Mouse (Mus musculus) T-helper 1 cell (primary cell): ENCODE results near the gene Fem1b.
"Not testable (repeated sequence)": the region's sequence is repeated elsewhere in the genome, so short reads cannot be mapped to it uniquely, and the experiment has no call there.

Experiments used
- in situ Hi-C: fragments of 300-600 bp; cut with MboI, MseI; formaldehyde crosslinking; loops from one replicate; pipeline ENCODE4 v1.15.1; 2025; ENCODE audit warnings: high pct_unique_total_duplicates

Fem1b gene

DNA sequence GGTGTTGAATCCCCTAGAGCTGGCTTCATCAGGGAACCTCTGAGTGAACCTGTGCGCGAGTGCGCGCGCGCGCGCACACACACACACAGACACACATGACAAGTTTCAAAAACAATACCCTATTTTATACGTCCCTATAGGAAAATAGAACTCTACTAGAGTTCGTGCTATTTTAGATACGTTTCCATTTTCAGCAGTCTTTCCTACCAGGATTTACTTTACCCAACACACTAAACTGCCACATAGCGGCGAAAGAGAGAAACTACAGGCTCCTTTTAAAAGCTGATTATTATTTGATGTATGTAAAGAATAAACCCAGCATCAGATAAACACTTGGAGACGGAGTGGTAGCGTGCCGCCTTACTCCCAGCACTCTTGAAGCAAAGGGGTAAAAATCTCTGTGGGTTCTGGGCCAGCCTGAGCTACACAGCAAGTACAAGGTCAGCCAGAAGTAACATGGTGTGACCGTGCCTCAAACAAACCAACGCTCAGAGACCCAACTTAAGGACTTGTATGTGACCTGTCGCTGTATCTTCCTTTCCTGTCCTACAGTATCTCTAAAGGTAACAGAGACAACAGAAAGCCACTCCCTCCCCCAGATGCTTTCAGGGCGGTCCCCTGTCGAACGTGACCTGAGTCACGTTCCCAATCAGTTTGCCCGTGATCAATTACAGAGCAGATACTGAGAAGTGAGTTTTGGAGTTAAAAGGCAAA, 16.4 kb upstream of the Fem1b start:
- in situ Hi-C loops = no loop called here

DNA sequence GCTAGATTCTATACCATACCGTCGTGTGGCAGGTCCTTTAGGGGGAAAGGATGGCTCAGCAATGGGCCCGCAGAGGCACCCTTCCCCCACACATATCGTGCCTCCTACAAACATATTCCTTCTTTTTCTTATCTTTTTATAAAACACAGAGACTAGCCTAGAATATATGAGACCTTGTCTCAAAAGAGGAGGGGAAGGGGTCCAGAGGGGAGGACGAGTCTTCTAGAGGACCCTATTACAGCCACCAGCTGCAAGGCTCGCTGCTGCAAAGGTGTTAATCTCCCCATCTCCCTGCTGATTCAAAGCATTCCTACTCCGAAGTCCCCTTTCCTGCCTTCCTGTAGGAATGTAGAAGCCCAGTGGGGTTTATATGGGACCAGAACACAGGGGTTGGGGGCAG, 14.7 kb upstream of the Fem1b start:
- in situ Hi-C loops = no loop called here

DNA sequence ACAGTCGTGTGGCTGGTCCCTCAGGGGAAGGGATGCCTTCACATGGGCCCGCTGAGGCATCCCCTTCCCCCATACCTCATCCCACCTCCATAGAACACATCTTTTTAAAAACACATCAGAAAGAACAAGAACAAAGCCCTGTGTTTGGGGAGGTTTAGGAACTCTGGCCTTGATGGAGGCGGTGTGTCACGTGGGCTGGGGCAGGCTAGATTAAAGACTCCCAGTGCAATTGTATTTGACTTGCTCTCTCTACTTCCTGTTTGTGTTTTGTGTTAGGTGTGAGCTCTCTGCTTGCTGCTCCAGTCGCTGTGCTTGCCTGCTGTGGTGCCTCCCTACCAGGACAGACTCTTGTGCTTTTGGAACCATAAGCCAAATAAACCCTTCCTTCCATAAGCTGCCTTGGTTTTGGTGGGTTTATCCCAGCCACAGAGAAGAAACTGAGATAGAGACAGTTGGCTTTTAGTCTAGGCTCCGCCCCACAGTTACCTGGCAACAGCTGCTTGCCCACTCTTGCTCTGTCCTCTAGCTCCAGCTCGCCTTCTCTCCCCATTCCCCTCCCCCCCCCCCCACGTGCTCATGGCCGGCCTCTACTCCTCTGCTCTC, 14.2 kb upstream of the Fem1b start:
- in situ Hi-C loops = no loop called here

DNA sequence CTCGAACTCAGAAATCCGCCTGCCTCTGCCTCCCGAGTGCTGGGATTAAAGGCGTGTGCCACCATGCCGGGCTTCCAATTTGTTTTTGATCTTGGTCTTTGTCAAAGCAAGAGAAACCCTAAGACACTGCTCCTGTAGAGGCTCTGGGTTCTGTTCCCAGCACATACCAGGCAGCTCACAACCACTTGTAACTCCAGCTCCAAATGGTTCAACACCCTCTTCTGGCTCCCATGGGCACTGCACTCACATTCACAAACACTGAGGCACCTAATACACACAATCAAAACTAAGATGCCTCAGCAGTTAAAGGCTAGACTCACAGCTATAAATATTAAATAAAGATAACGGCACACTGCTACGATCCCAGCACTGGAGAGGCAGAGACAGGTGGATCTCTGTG, 10.1 kb upstream of the Fem1b start:
- in situ Hi-C loops = no loop called here

DNA sequence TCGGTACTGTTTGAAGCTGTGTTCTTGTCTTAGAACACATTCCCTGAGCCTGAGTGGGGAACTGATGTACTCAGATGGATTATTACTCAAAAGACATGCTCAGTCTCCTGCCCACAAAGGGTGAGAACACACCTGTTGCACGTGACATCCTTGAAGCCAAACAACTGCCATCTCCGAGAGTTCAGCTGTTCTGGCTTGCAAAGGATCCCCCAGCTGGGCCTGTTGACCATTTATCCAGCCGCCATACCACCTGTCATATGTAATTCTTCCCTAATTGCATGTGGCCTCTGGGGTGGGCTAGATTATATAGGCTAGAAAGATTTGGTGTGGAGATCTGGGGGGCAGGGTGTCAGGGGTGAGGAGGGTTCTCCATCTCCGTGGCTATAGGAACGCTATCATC, 9.1 kb upstream of the Fem1b start:
- in situ Hi-C loops = no loop called here

DNA sequence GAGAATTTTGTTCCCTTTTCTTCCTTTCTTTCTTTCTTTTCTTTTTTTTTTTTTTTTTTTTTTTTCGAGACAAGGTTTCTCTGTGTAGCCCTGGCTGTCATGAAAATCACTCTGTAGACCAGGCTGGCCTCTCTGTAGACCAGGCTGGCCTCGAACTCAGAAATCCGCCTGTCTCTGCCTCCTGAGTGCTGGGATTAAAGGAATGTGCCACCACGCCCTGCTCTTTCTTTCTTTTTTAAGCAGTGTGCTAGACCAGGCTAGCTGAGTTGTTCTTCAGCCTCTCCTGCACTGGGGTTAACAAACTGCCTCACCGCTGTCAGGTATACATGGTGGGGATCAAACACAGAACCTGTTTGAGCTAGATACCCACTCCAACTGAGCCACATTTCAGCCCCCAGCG, 8.2 kb upstream of the Fem1b start:
- in situ Hi-C loops = loop anchor here (10.0 kb wide), 1 partner anchor 475 kb away; the partner anchor contains the start of gene Anp32a

DNA sequence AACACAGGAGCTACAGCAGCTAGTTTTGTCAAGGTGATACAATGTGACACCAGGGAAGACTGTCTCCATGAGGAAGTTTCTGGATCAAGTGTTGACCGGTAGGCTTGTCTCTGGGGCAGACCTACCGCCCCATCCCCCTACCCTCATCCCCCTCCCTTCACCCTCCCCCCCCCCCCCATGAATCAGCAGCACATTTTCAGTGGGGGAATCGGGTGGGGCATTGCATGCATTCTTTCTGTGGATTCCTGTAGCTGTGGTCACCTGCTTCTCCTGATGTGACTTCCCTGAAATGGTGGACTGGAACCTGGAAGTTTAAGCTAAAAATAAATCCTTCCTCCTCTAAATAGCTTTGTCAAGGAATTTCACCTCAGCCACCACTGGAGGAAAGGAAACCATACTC, 7.8 kb upstream of the Fem1b start:
- in situ Hi-C loops = loop anchor here (10.0 kb wide), 1 partner anchor 475 kb away; the partner anchor contains the start of gene Anp32a

DNA sequence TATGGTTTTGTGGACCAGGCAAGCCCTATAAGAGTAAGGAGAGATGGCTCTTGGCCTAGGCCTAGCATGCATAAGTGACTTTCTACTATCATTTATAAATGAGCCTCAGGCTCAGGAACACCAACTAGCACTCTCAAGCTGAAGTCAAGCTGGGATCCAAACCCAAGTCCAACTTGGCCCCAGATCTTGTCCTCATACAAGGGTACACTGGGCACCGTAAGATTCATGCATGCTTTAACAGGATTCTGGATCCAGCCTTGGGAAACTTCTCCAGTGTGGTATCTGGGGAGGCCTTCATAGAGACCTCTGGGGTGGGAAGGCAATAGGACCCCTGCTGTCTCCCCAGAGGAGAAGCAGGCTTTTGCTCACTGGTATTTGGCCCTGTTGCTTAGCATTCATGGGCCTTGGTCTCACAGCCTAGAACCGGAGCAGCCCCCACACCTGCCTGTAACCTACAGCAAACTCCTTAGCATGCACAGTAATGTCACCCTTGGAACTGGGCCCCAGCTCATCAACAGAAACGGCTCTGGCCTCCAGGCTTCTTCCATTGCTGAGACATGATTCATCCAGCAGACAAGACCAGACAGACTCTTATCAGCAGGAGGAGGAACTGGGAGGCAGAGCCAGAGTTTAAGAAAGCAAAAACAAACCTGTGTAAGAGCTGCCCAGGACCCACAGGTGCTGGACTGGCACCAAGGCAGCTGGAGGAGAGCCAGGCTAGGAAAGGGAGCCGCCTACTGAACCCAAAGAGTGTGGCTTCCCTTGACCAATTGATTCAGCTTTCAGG, 6.3 kb upstream of the Fem1b start:
- in situ Hi-C loops = loop anchor here (10.0 kb wide), 1 partner anchor 473 kb away; the partner anchor contains the start of gene Anp32a

DNA sequence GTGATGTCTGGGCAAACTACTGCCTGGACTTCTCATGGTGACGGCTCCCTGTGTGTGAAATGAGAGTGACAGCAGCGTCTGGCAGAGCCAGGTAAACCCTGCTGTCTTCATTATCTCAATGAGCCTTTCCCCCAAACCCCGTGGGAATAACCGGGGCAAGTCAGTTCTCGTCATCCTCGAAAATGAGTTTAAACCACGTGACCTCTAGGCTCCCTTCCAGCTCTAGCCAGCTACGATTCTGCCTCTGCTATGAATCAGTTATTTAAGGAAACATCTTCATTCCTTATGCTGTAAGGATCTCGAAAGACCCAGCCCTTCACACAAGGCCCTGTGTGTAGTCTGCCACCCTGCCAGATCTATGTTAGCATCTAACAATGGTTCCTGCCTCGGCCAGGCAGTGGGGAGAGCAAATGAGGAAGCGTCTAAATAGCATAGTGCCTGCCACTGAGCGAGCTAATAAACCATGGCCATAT, 5.4 kb upstream of the Fem1b start:
- in situ Hi-C loops = loop anchor here (10.0 kb wide), 1 partner anchor 472 kb away; the partner anchor contains the start of gene Anp32a

DNA sequence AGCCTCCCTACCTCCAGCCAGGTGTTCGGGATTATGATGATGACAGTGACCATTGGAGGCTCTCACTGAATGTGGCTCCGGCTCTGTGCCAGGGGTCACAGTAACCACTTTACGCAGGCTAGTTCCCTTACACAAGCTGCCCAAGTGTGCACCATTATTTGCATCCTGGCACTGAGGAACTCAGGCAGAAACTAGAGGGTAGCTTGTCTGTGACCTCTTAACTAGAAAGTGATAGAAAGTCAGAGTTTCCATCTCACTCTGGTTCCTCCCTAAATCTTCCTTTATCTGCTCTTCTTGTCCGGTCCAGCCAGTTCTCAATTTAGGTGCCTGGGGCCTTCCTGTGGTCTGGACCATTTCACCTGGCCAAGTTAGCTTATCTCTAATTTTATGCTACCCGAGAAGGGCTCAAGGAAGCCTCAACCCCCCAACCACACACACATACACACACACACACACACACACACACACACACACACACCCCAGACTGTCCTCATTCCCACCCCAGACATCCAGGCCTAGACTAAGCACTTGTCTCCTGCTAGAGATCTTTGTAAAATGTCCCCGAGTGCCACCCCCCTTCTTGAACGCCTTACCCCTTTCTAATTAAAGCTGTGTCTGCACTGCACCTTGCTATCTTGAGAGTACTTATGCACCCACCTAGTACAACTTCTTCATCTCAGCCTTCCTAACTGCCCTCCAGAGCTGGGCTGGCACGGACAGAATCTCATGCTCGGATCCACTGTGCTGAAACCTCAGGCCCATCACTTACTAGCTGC, 4.8 kb upstream of the Fem1b start:
- in situ Hi-C loops = loop anchor here (10.0 kb wide), 1 partner anchor 472 kb away; the partner anchor contains the start of gene Anp32a

DNA sequence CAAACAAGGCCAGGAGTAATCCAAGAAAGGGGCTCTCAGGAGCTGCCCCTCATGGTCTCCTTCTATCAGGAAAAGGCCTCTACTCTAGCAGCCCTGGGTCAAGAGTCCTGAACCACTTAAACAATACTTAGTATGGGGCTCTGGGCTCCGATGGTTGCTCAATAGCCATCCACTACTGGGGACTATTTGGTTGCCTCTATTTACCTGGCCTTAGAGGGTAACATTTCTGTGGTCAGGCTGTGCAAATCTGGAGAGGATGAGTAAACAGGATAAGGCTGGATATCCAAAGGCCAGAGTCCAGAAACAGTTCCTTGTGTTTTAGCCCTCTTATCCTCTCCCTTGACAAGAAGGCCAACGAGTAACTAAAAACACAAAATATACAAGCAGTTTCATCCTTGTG, 3.0 kb upstream of the Fem1b start:
- in situ Hi-C loops = loop anchor here (10.0 kb wide), 1 partner anchor 470 kb away; the partner anchor contains the start of gene Anp32a

DNA sequence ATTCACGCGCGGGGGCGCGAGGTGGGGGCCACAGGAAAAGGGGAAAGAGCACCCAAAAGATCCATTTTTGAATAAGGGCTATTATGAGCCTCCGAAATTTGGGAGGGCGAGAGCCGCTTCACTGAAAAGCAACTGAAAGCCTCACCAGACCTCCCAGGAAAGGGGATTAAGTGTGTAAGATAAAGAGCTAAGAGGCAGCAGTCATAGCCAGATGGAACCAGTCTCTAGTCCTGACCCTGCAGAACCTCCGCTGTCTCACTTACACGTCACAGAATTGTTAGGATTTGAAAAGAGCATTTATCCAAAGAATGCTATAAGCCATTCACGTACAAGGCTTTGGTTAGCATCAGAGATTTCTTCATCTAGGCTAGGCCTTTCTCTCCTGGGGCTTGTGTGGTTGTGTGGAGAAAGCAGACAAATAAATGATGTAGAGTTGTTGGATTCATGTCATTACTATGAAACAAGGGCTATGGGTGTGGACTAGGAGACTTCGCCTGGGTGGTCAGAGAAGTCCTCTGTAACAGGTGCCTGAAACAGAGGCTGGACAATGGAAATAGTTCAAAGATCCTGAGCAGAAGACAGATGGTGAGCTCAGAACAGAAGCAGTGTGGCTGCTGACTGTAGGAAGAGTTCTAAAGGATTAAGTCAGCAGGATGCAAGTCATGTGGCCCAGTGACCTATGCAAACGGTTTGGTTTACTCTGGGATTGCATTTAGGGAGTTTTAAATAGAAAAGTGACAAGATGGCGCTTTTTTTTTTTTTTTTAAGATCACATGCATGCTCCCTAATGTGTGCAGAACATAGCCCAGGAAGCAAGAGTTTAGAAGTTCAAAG, 699 bp upstream of the Fem1b start:
- in situ Hi-C loops = loop anchor here (10.0 kb wide), 1 partner anchor 468 kb away; the partner anchor contains the start of gene Anp32a

DNA sequence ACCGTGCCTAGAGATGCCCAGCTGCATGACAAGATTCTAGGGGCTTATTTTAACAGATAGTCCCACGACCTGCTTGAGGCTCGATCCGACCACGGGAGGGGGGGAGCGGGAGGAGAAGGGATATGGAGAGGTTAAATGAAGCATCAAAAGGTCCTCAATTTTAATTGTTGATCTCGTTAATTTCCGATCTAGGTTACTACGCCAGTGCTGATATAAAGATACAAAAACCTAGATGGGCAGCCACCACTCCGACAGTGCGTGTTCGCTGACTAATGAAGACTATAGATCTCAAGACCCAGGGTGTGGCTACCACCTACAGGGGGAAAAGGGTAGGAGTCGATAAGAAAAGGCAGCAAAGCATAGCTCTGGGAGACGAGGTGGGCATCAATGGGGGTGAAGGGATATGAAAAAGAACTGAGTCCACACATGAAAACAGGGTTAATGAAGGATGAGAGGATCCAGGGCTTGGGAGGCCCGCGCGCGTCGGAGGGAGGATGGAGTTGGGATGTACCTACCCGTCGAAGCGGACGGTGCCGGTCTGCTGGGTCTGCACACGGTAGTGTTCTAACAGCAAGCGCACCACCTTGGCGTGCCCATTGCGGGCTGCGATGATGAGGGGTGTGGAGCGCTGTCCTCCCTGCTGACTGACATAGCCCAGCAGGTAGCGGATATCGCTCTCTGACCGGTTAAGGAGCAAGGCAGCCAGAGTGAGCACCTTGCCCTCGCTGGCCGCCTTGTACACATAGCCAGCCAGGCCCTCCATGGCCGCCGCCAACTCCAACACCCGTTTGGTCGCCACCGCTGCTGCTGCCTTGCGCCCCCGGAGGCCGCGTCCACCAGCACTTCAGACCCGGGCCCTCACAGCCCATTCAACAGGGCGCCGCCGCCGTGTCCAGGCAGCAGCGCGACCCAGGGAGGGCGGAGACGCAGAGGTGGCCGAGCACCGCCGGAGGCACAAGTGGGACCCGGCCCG, 905 bp downstream of the Fem1b start:
- in situ Hi-C loops = loop anchor here (10.0 kb wide), 1 partner anchor 466 kb away; the partner anchor contains the start of gene Anp32a

DNA sequence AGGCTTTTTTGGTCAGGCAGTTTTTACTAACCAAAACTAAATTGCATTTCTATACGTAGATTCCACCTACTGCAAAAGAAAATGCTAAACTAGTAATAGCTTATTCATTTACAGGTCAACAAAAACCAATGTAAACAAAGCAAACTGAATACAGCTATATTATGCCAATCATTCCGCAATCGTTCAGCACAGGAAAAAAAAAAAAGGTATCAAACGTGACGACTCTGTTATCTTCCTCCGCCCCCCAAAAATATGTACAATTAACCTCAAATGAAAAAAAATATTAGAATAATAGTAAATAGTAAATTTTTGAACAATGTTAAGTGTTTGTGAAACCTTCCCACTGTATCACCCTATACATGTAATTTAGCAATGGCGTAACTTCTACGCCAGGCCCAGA, 1.6 kb downstream of the Fem1b start:
- in situ Hi-C loops = loop anchor here (10.0 kb wide), 1 partner anchor 465 kb away; the partner anchor contains the start of gene Anp32a

DNA sequence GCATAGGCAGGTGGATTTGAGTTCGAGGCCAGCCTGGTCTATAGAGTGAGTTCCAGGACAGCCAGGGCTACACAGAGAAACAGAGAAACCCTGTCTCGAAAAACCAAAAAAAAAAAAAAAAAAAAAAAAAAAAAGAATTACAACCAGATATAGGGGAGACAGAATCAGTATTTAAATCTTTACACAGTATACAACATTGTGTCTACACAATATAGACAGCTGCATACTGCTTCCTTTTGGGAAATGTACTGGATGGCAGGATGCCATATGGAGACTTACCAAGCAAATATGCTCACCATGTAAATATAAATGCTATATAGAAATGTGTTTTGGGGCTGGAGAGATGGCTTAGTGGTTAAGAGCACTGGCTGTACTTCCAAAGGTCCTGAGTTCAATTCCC, 12.5 kb downstream of the Fem1b start:
- in situ Hi-C loops = not testable (repeated sequence)

DNA sequence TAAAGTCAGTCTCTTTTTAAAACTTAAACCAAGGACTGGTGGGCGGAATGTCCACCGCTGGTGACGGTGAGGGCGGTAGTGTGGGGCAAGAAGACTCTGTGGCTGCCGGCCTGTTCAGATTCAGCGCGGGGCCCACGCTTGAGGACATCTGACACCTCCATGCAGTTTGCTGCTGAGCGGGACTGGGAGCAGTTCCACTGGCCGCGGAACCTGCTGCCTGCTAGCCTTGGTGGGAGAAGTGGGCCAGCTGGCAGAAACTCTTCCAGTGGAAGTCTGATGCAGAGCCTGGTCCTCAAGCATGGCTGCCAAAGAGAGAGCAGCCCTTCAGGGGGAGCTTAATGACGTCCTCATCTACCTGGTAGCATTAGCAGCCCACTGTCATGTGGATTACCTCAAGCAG, 21.9 kb downstream of the Fem1b start:
- in situ Hi-C loops = no loop called here

DNA sequence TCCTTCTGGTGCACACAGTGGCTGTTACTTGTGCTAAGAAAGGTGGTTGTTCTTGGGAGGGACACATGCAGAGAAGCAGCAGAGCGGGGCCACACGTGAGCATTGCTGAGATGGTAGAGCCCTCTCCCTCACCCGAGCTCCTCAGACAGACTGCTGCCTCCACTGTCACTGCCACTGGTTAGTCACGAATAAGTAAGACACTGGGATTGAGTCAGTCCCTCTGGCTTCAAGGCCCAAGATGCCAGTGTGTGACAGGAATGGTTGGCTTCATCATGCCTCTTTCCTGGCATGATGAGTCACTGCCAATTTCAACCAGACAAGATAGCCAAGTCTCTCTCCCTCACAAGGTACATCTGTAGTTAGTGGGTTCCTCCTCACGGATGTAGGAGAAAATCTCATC, 25.0 kb downstream of the Fem1b start:
- in situ Hi-C loops = no loop called here

DNA sequence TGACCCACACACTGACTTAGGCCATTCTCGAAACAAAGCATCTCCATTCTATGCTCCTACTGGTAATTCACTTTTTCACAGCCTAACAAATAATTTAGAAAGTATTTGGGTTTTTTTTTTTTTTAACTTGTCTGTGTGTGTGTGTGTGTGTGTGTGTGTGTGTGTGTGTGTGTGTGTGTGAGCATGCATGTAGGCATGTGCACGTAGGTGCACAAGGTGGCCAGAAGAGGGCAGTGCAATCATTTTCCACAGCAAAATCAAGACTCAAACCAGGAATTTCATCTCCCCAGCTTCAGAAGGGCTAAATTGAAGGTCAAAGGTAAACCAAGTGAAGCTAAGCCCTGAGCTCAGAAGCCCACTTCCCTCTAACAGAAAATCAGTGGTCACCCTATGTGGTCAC, 27.5 kb downstream of the Fem1b start:
- in situ Hi-C loops = no loop called here
